Mouse (Mus musculus): ENCODE results near the gene Plscr5.

Gene Plscr5

GRCm38 (mm10) chr9:92226795-92227194 is 34.1 kb downstream of the Plscr5 start:
- DNase-seq (ENCODE audit: low read depth, low spot score) = no peak

- DNase-seq (ENCODE audit: low read depth, low spot score) = no peak
These were observed 36.4 kb downstream of the Plscr5 start for GRCm38 (mm10) chr9:92228867-92229832.

GRCm38 (mm10) chr9:92229833-92230205 is 37.1 kb downstream of the Plscr5 start:
- no peak for DNase-seq (ENCODE audit: low read depth, low spot score)

GRCm38 (mm10) chr9:92234901-92235458 is 42.2 kb downstream of the Plscr5 start:
- no peak for DNase-seq (ENCODE audit: low read depth, low spot score)

GRCm38 (mm10) chr9:92248773-92249446 is 56.2 kb downstream of the Plscr5 start:
- no peak for DNase-seq (ENCODE audit: low read depth, low spot score)

GRCm38 (mm10) chr9:92249447-92249852 is 56.7 kb downstream of the Plscr5 start, which contains the start of gene Plscr1:
Plscr1 (plus strand) TSS chr9:92249750.
- no peak for DNase-seq (ENCODE audit: low read depth, low spot score)

GRCm38 (mm10) chr9:92249987-92250772 is 57.4 kb downstream of the Plscr5 start:
- peak; percentile 96 for DNase-seq (ENCODE audit: low read depth, low spot score)

- DNase-seq (ENCODE audit: low read depth, low spot score) = no peak
These were observed 60.0 kb downstream of the Plscr5 start for GRCm38 (mm10) chr9:92252718-92253117.

GRCm38 (mm10) chr9:92253585-92254321 is 61.0 kb downstream of the Plscr5 start:
- DNase-seq (ENCODE audit: low read depth, low spot score) = no peak
